Mouse (Mus musculus) forebrain, postnatal 0 days (tissue): ENCODE data around the gene Vmn1r21. TPM values are rescaled to one million over a fixed set of nuclear protein-coding genes. Genes with fewer than 3 reads are reported as not detected.

Source experiments
- ATAC-seq: fragments of 200-750 bp; cut with Nextera tagmentation; 2 replicates; pipeline ENCODE4 v1.8.0; 2017; ENCODE audit warnings: mild to moderate bottlenecking, moderate library complexity
- DNase-seq: peaks from one replicate; pipeline ENCODE4 v3.0.0-alpha.2; 2015
- H3K27ac ChIP-seq: fragments of 300-500 bp; sonication (generic); 2 replicates; pipeline ENCODE4 v1.5.1; 2014; ENCODE audit warnings: low read depth, mild to moderate bottlenecking, antibody characterized with exemption, low read length, moderate library complexity, mixed read lengths
- H3K27me3 ChIP-seq: fragments of 300-500 bp; sonication (generic); 2 replicates; pipeline ENCODE4 v1.6.1; 2014; ENCODE audit warnings: mild to moderate bottlenecking, low read length, mixed read lengths; ENCODE audit not compliant: insufficient read depth
- H3K36me3 ChIP-seq: fragments of 300-500 bp; sonication (generic); 2 replicates; pipeline ENCODE4 v1.6.1; 2014; ENCODE audit warnings: mild to moderate bottlenecking, moderate library complexity; ENCODE audit not compliant: insufficient read depth
- H3K4me1 ChIP-seq: fragments of 300-500 bp; sonication (generic); 2 replicates; pipeline ENCODE4 v1.6.1; 2014; ENCODE audit warnings: antibody characterized with exemption; ENCODE audit not compliant: insufficient read depth
- H3K4me2 ChIP-seq: fragments of 300-500 bp; sonication (generic); 2 replicates; pipeline ENCODE4 v1.6.1; 2014; ENCODE audit warnings: low read depth, mild to moderate bottlenecking, moderate library complexity
- H3K4me3 ChIP-seq: fragments of 300-500 bp; sonication (generic); 2 replicates; pipeline ENCODE4 v1.5.1; 2014; ENCODE audit warnings: low read depth, low read length, mixed read lengths
- H3K9ac ChIP-seq: fragments of 300-500 bp; sonication (generic); 2 replicates; pipeline ENCODE4 v1.6.1; 2014; ENCODE audit warnings: mild to moderate bottlenecking
- H3K9me3 ChIP-seq: fragments of 300-500 bp; sonication (generic); 2 replicates; pipeline ENCODE4 v1.6.1; 2016; ENCODE audit warnings: low read length
- CTCF ChIP-seq: sonication (generic); IDR thresholded peaks from 2 replicates; pipeline ENCODE4 v1.5.1; 2016; ENCODE audit warnings: antibody characterized with exemption, control low read depth, low read depth
- WGBS: fragments of 180-500 bp; shearing (Covaris S2); extraction: QIAGEN DNeasy Blood & Tissue Kit; methylation state at CpG from one replicate; pipeline ENCODE4 v1.1.7; 2014; 5-methylcytosine and 5-hydroxymethylcytosine counted together
- polyA plus RNA-seq: library from polyadenylated mRNA; unstranded; fragments of >200 nt; fragmentation: Nextera tagmentation; extraction: Ambion mirVana; gene quantifications from 2 replicates; pipeline ENCODE4 v1.2.1, GENCODE M21; 2015
- total RNA-seq: library from RNA; depleted of rRNA; stranded (reverse); fragments of >200 nt; gene quantifications from 2 replicates; pipeline ENCODE4 v1.2.3, GENCODE M21; 2014

Gene Vmn1r21
- total and polyA plus RNA-seq, 2 experiments from 2014 or later = not detected

DNA sequence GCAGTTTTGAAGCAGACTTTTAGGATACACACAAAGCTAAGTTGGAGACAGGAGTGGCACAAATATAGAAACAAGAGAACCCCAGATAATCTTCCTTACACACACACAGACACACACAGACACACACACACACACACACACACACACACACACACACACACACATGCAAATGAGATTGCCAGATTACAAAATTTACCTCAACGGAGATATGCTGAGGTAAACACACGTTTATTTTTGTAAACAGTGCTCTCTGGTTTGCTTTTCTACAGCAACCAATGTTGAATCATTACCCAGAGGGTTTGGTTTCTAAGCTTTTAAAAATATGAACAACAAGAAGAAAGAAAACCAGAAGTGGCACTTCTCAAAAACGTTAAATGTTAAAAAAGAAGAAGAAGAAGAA lies 26.7 kb downstream of the Vmn1r21 start:
- peak overlapping the region; percentile 19 for H3K4me3 ChIP-seq
- H3K27me3 ChIP-seq = no peaks in the 10 kb centered on the region
- peaks cover 12% of the 10 kb centered on the region; the same call in 1 of the 2 replicates for H3K4me1 ChIP-seq
- no peaks in the 10 kb centered on the region for H3K36me3 ChIP-seq
- peak overlapping the region; percentile 67 for H3K4me2 ChIP-seq
- no peak for DNase-seq
- TF ChIP-seq CTCF = no peak
- H3K27ac ChIP-seq = no peak overlapping the region
- WGBS = 24% methylated on average over 3 of the region's 3 CpGs
- H3K9me3 ChIP-seq = no peaks in the 10 kb centered on the region
- no peak overlapping the region for H3K9ac ChIP-seq
- ATAC-seq = no peak

DNA sequence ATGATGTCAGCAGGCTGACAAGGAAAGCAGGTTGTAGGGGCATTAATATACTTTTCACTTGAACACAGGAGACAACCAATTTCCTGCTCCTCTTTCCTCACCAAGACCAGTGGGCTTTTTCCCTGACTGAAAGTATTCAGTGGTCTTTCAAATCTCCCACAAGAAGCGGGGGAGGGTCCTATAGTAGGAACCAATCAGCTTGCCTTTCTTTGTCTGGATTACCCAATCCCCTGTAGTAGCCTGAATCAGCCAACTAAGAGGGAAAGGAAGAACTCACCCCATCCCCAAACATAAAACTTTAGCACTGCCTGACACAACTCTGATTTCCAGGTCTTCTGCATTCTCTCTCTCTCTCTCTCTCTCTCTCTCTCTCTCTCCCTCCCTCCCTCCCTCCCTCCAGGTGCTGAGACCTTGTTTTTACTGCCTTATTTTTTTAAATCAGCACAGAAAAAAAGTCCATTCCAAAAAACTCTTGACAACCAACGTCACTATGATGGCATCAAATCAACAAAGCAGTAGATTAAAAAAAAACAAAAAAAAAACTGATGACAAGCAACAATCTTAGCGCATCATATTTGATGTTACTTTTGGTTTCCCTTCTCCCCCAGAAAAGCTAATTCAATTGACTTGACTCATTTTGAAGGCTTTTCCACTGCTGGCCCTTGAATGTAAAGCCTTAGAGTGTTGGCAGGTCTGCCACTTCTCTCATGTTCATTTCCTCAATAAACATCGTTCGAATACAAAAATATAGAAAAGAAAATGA lies 27.3 kb downstream of the Vmn1r21 start:
- peak; percentile 56 for DNase-seq
- TF ChIP-seq CTCF = no peak
- no peaks in the 10 kb centered on the region for H3K36me3 ChIP-seq
- peaks cover 12% of the 10 kb centered on the region; the same call in 1 of the 2 replicates for H3K4me1 ChIP-seq
- peak overlapping the region; percentile 67 for H3K4me2 ChIP-seq
- H3K27me3 ChIP-seq = no peaks in the 10 kb centered on the region
- H3K9me3 ChIP-seq = no peaks in the 10 kb centered on the region
- peak; percentile 69 for ATAC-seq
- H3K27ac ChIP-seq = no peak overlapping the region
- WGBS = 43% methylated on average over 5 of the region's 5 CpGs
- no peak overlapping the region for H3K9ac ChIP-seq
- H3K4me3 ChIP-seq = no peak overlapping the region

DNA sequence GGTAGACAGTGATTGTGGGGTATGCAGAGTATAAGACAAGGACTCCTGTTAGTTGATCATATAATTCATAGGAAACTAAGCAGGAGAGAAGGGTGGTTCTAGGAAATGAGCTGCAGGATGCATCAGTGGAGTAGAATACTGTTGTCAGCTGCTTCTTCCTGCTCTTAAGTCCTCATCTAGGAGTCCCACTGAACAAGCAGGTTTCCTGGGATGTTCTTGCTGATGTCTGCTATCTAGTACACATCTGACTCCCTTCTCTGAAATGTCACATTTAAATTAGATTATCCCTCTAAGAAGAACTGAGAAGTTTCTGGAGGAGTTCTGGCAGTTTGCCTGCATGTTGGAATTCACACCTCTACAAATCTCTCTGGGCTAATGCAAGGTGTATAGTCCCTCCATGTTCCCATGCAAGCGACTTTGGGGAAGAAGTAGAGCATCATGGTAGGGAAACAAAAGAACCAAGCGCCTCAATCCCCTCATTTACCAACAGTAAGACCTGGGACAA lies 35.7 kb downstream of the Vmn1r21 start:
- TF ChIP-seq CTCF = no peak
- ATAC-seq (no peak), DNase-seq (no peak)
- Histone ChIP-seq H3K4me3 (no peak overlapping the region), H3K9ac (no peak overlapping the region), H3K27me3 (no peaks in the 10 kb centered on the region), H3K36me3 (no peaks in the 10 kb centered on the region), H3K9me3 (no peaks in the 10 kb centered on the region), H3K4me1 (no peaks in the 10 kb centered on the region), H3K27ac (no peak overlapping the region), H3K4me2 (no peak overlapping the region)
- WGBS = 83% methylated on average over 2 of the region's 2 CpGs

DNA sequence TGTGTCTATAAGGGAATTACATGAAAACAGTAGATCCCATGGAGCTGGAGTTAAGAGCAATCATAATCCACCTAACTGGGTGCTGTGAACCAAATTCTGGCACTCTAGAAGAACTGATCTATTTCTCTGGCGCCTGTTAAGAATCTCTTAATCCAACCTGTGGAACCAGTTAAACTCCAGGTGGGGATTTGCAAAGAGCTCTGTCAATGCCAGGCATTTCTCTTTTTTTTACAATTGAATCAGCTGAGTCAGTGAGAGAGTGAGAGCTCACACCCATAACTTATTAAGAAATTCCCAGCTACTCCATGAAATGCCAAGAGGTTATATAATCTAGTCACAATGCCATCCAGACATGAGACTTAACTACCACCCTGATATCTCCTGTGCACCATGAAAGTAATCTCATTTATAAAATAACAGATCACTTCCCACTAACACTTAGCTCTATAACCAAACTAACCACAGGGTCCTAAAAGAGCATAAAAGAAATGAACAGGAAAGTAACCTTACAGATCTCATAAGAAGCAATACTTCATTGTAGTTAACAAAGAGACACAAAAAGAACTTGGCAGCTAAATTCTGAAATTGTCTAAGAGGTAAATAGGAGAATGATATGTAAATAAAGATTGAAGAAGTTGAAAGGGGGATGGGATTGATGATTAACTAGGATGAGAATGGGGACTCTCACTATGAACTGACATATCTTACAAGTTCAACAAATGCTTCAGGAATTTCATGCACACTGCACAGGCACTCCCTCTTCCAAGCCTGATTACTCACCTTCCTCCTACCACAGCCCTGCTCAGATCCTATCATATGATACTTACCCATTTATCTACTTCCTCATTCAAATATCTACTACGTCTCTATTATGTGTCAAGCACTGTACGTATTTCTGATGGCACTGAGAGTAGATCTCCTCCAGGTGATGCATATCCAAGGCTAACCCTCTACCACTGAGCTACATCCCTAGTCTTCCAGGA lies 38.1 kb downstream of the Vmn1r21 start:
- no peaks in the 10 kb centered on the region for H3K9me3 ChIP-seq
- H3K27me3 ChIP-seq = no peaks in the 10 kb centered on the region
- WGBS = 91% methylated on average over 3 of the region's 3 CpGs
- no peak for DNase-seq
- H3K36me3 ChIP-seq = 0 out of 2 replicates have a peak, but pooled peaks cover under 1% of the 10 kb centered on the region
- H3K4me1 ChIP-seq = no peaks in the 10 kb centered on the region
- ATAC-seq = no peak
- no peak overlapping the region for H3K4me3 ChIP-seq
- H3K9ac ChIP-seq = no peak overlapping the region
- no peak for TF ChIP-seq CTCF
- H3K4me2 ChIP-seq = no peak overlapping the region
- H3K27ac ChIP-seq = no peak overlapping the region

DNA sequence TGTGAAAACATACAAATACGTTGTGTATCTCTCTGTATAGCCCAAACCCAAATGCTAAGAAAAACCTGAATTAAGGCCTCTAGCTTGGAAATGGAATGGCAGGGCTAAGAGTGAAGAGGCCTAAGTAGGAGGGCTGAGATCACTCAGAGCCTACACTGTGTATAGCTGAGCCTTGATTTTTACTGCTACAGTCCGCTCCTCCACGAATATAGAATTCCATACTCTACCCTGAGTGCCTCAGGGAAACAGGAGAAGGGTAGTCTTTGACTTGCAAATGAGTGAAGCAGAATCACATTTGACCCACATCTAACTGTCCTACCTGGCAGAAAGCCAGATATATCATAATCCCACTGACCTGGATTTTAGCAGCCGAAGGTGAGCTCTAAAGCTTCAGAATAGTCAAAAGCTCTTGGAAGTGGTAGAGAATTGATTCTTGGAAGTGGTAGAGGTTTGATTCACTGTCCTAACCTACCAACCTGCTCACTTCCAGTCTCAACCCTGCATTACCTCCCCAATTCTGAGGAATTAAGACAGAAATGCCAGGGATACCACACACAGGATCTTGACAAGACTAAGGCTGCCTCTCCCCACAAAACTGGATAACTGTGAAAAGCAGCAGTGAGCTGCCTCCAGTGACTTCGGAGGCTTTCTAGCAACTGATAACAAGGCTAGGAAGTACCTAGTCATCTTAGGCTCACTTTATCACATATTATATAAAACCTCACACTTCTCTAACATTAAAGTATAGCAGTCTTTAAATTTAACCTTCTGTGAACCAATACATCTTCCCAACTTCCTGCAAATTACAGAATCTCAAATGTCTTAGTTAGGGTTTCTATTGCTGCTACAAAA lies 44.7 kb downstream of the Vmn1r21 start:
- DNase-seq = no peak
- ATAC-seq = no peak
- WGBS = 86% methylated on average over 5 of the region's 5 CpGs
- no peak overlapping the region for H3K9ac ChIP-seq
- H3K9me3 ChIP-seq = no peaks in the 10 kb centered on the region
- TF ChIP-seq CTCF = no peak
- no peak overlapping the region for H3K4me2 ChIP-seq
- H3K4me1 ChIP-seq = no peaks in the 10 kb centered on the region
- H3K27me3 ChIP-seq = no peaks in the 10 kb centered on the region
- H3K27ac ChIP-seq = no peak overlapping the region
- no peak overlapping the region for H3K4me3 ChIP-seq
- H3K36me3 ChIP-seq = 0 out of 2 replicates have a peak, but pooled peaks cover 2% of the 10 kb centered on the region

DNA sequence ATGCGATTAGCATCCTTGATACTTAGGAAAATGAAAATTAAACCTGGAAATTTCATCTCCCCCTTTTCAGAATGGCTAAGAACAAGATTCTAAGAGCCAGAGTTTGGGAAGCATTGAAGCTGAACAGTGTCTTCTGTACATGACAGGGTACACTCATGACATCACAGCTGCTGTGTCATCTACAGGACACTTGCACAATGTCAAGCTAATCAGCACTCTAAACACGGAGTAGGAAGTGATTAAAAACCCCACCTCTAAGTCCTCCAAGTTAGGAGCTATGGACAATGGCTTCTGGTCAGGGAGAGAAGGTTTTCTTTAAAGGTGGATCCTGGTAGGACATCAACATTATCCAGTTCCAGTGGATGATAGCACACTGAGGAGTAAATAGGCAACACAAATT lies 47.0 kb downstream of the Vmn1r21 start:
- 87% methylated on average over 2 of the region's 2 CpGs for WGBS
- Histone ChIP-seq H3K4me1 (no peaks in the 10 kb centered on the region), H3K4me3 (no peak overlapping the region), H3K4me2 (no peak overlapping the region), H3K27me3 (no peaks in the 10 kb centered on the region), H3K9me3 (no peaks in the 10 kb centered on the region), H3K36me3 (0 out of 2 replicates have a peak, but pooled peaks cover 2% of the 10 kb centered on the region), H3K9ac (no peak overlapping the region), H3K27ac (no peak overlapping the region)
- DNase-seq = no peak
- ATAC-seq = no peak
- no peak for TF ChIP-seq CTCF
